Mouse (Mus musculus) ES-E14 (cell line): ENCODE data around the gene Sik3.

Experiments
- HCFC1 ChIP-seq: IDR thresholded peaks from 2 replicates; pipeline ENCODE4 v1.6.1; 2012; ENCODE audit warnings: low read length, inconsistent platforms, borderline replicate concordance; ENCODE audit not compliant: insufficient read depth
- MAFK ChIP-seq: IDR thresholded peaks from 2 replicates; pipeline ENCODE4 v1.6.1; 2014; ENCODE audit warnings: mild to moderate bottlenecking, low read depth, low read length, inconsistent platforms; ENCODE audit not compliant: insufficient read depth
- ZC3H11A ChIP-seq: IDR thresholded peaks from 2 replicates; pipeline ENCODE4 v1.6.1; 2012; ENCODE audit warnings: low read depth, mild to moderate bottlenecking, inconsistent platforms, low read length, borderline replicate concordance
- ZNF384 ChIP-seq: IDR thresholded peaks from 2 replicates; pipeline ENCODE4 v1.6.1; 2012; ENCODE audit warnings: low read depth, low read length, inconsistent platforms

GRCm38 (mm10) chr9:46142492-46142891 is 129.9 kb downstream of the Sik3 start:
- TF ChIP-seq ZNF384, result no peak
- no peak for TF ChIP-seq ZC3H11A
- no peak for TF ChIP-seq HCFC1
- TF ChIP-seq MAFK, result no peak
